Mouse (Mus musculus) erythroblast, embryonic 14.5 days (primary cell): ENCODE data around the gene Ap5z1.

Source experiments
- GATA1 ChIP-seq: IDR thresholded peaks from 2 replicates; pipeline ENCODE4 v1.6.1; 2012; ENCODE audit warnings: low read length, inconsistent platforms, mixed read lengths
- TAL1 ChIP-seq: IDR thresholded peaks from 3 replicates; pipeline ENCODE4 v1.6.1; 2012; ENCODE audit warnings: low read length, inconsistent platforms, mixed read lengths

- TF ChIP-seq GATA1 (no peak), TAL1 (no peak)
Measured at GRCm38 (mm10) chr5:142424627-142425349, 39.0 kb upstream of the Ap5z1 start.
